Mouse (Mus musculus): ENCODE measurements around the gene Syncrip.

DNA sequence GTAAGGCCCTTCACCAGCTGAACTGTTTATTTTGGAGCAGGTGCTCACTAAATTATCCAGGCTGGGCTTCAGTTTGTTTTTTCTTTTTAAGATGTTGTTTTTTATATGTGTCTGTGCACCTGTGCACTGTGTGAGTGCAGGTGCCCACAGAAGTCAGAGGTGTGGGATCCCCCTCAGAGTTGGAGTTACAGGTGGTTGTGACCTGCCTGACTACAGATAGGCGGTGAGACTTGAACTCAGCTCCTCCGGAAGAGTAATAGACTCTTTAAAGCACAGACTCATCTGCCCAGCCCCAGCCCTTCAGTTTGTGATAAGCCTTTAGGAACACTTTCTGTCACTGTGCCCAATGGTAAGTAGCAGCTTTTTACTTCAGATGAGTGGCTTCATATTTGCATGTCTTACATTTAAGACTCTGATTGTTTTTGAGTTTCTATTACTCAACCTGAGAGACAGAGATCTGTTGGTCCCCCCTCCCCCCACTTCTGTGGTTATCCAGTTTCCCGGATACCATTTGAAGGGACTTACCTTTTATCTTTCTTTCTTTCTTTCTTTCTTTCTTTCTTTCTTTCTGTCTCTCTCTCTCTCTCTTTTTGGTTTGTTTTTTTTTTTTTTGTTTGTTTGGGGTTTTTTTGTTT is 34.1 kb upstream of the Syncrip start:
- TF ChIP-seq POLR2A (IDR thresholded peaks at IDR 0.05; ENCODE audit: low read depth, low read length) (no peak), CTCF (conservative IDR thresholded peaks at IDR 0.05; ENCODE audit: insufficient read depth, insufficient read length, low read depth, low read length) (no peak)
